ENCODE assay signal across 8 mouse cellular contexts in the genomic region with DNA sequence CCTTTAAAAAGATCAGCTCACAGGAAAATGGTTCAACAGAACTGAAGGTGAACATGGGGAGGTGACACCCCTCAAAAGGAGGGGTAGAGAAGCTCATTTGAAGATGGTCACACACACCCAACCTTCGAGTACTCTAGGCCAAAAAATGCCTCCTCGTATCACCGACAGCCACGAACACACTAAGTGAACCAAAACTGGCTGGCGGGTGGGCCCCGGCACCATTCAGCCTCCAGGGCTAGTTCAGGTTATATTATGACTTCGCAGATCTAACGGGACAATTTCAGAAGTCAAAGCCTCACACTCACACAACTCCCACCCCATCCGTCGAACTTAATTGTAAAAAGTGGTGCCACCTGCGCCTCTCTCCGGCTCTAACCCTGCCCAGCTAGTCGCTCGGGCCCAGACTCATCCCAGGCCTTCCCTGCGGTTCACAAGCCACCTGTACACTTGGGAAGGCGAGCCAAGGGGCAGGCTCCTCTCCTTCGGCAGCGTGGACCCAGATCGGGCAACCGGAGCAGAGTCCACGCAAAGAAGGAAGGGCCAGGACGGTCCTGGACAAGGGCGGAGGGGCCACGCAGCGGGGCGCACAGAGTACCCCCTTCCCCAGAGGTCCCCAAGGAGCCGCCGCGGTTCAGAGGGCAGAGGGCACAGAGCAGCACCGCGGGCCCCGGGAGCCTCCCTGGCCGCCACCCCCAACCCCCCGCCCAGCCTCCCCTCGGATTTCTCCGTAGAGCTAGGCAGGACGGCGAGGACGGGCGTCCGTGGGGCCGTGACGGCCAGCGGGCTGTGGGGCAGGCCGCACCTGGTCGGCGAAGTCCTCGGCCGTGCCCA. TPM values are rescaled to one million over a fixed set of nuclear protein-coding genes. Genes with fewer than 3 reads are reported as not detected.
DNase-seq lines count a peak whose midpoint lies in the region; ATAC-seq and TF ChIP-seq lines count a peak whose summit lies in the region.

No protein-coding gene starts in this region.

- H3K4me3 ChIP-seq in CH12.LX (replicated peaks in 1 of 3; ENCODE audit: low read depth in 2 of 3, low read length in 2 of 3, poor library complexity in 1 of 3): peak overlapping the region; percentile 83 to 94 (median 94)
- H3K4me3 ChIP-seq in embryonic facial prominence, embryonic 11.5 days (ENCODE audit: low read depth, low read length): peak overlapping the region; percentile 76
- H3K4me3 ChIP-seq in hindbrain, embryonic 13.5 days: peak overlapping the region; percentile 96
- H3K4me3 ChIP-seq in liver, embryonic 11.5 days (ENCODE audit: low read depth, low read length): peak overlapping the region; percentile 85
- peak overlapping the region; percentile 89 for H3K4me3 ChIP-seq in neural tube, embryonic 15.5 days (replicated peaks)

- peak overlapping the region; percentile 89; the same call in 1 of the 2 replicates for H3K4me2 ChIP-seq in CH12.LX (ENCODE audit: insufficient read depth, low read depth, poor library complexity, severe bottlenecking)
- peak overlapping the region; percentile 72 for H3K4me2 ChIP-seq in embryonic facial prominence, embryonic 11.5 days (ENCODE audit: low read depth, low read length)
- H3K4me2 ChIP-seq in hindbrain, embryonic 13.5 days: peak overlapping the region; percentile 89
- H3K4me2 ChIP-seq in liver, embryonic 11.5 days: peak overlapping the region; percentile 75
- peak overlapping the region; percentile 79 for H3K4me2 ChIP-seq in neural tube, embryonic 15.5 days

- H3K27me3 ChIP-seq in CH12.LX (replicated peaks): no peaks in the 10 kb centered on the region
- H3K27me3 ChIP-seq in embryonic facial prominence, embryonic 11.5 days (ENCODE audit: control insufficient read depth, insufficient read depth, low read length): no peaks in the 10 kb centered on the region
- no peaks in the 10 kb centered on the region for H3K27me3 ChIP-seq in hindbrain, embryonic 13.5 days
- no peaks in the 10 kb centered on the region for H3K27me3 ChIP-seq in liver, embryonic 11.5 days (replicated peaks; ENCODE audit: control insufficient read depth, insufficient read depth, low read length)
- no peaks in the 10 kb centered on the region for H3K27me3 ChIP-seq in neural tube, embryonic 15.5 days (replicated peaks)

- TF ChIP-seq EP300 in CH12.LX (IDR thresholded peaks at IDR 0.05; ENCODE audit: low read length): no peak

- no peak for TF ChIP-seq POLR2A in CH12.LX (IDR thresholded peaks at IDR 0.05; ENCODE audit: low read depth, low read length)

- 3% methylated on average over 32 of the region's 49 CpGs for WGBS in embryonic facial prominence, embryonic 11.5 days
- 4% methylated on average over 44 of the region's 49 CpGs for WGBS in hindbrain, embryonic 13.5 days
- 2% methylated on average over 49 of the region's 49 CpGs for WGBS in liver, embryonic 11.5 days
- 2% methylated on average over 47 of the region's 49 CpGs for WGBS in neural tube, embryonic 15.5 days

- H3K9ac ChIP-seq in CH12.LX (ENCODE audit: insufficient read depth, low read depth): peak overlapping the region; percentile 96
- peak overlapping the region; percentile 99 for H3K9ac ChIP-seq in embryonic facial prominence, embryonic 11.5 days (replicated peaks; ENCODE audit: low read length)
- peak overlapping the region; percentile 97 for H3K9ac ChIP-seq in hindbrain, embryonic 13.5 days
- H3K9ac ChIP-seq in liver, embryonic 11.5 days (ENCODE audit: low read depth, low read length): peak overlapping the region; percentile 98
- H3K9ac ChIP-seq in neural tube, embryonic 15.5 days (replicated peaks): peak overlapping the region; percentile 98

- peak; percentile 34 for DNase-seq in embryo, embryonic 10.5 days (ENCODE audit: low spot score)
- DNase-seq in embryo, embryonic 11 days: no peak
- no peak for DNase-seq in CH12.LX (ENCODE audit: extremely low read depth)
- DNase-seq in embryonic facial prominence, embryonic 11.5 days (ENCODE audit: low spot score): peak; percentile 12
- DNase-seq in liver, embryonic 11.5 days (ENCODE audit: low spot score): peak; percentile 56
- no peak for DNase-seq in adrenal gland, adult 8-10 months

- H3K9me3 ChIP-seq in CH12.LX (replicated peaks; ENCODE audit: low read length): no peaks in the 10 kb centered on the region
- H3K9me3 ChIP-seq in embryonic facial prominence, embryonic 11.5 days (replicated peaks; ENCODE audit: control insufficient read depth, low read length): no peaks in the 10 kb centered on the region
- H3K9me3 ChIP-seq in hindbrain, embryonic 13.5 days: no peaks in the 10 kb centered on the region
- H3K9me3 ChIP-seq in liver, embryonic 11.5 days (ENCODE audit: control insufficient read depth, low read length): no peaks in the 10 kb centered on the region
- no peaks in the 10 kb centered on the region for H3K9me3 ChIP-seq in neural tube, embryonic 15.5 days (replicated peaks)

- H3K36me3 ChIP-seq in CH12.LX (replicated peaks in 1 of 2; ENCODE audit: control insufficient read depth in 1 of 2, insufficient read depth in 1 of 2, low read length in 1 of 2): peaks cover 22 to 40% of the 10 kb centered on the region in 2 experiments
- no peaks in the 10 kb centered on the region; the same call in 1 of the 2 replicates for H3K36me3 ChIP-seq in embryonic facial prominence, embryonic 11.5 days (replicated peaks; ENCODE audit: control insufficient read depth, insufficient read depth, low read depth, low read length)
- H3K36me3 ChIP-seq in hindbrain, embryonic 13.5 days: peaks cover 32% of the 10 kb centered on the region
- H3K36me3 ChIP-seq in liver, embryonic 11.5 days (ENCODE audit: control insufficient read depth, insufficient read depth, low read length): peaks cover 32% of the 10 kb centered on the region
- peaks cover 21% of the 10 kb centered on the region for H3K36me3 ChIP-seq in neural tube, embryonic 15.5 days

- dilution Hi-C loops in CH12.LX (cut with MboI; ENCODE audit: extremely low pct_ligation_motif_present, extremely low pct_unique_long_range_greater_than_20kb, low sequenced_read_pairs): no loop called here

- peaks cover 22 to 73% of the 10 kb centered on the region in 2 experiments for H3K4me1 ChIP-seq in CH12.LX (ENCODE audit: control insufficient read depth in 1 of 2, insufficient read depth in 2 of 2)
- no peaks in the 10 kb centered on the region; the same call in 1 of the 2 replicates for H3K4me1 ChIP-seq in embryonic facial prominence, embryonic 11.5 days (ENCODE audit: control insufficient read depth, insufficient read depth, low read length)
- peaks cover 33% of the 10 kb centered on the region for H3K4me1 ChIP-seq in hindbrain, embryonic 13.5 days (replicated peaks)
- H3K4me1 ChIP-seq in liver, embryonic 11.5 days (replicated peaks; ENCODE audit: control insufficient read depth, insufficient read depth, low read length): peaks cover 38% of the 10 kb centered on the region
- H3K4me1 ChIP-seq in neural tube, embryonic 15.5 days: peaks cover 39% of the 10 kb centered on the region

- TF ChIP-seq RAD21 in CH12.LX (IDR thresholded peaks at IDR 0.05; ENCODE audit: low read depth, low read length): no peak

- no peak for TF ChIP-seq CTCF in CH12.LX (conservative IDR thresholded peaks at IDR 0.05 in 1 of 2, IDR thresholded peaks at IDR 0.05 in 1 of 2; ENCODE audit: low read depth in 2 of 2, low read length in 2 of 2)

- no peak; the same call in 1 of the 2 replicates for ATAC-seq in embryonic facial prominence, embryonic 11.5 days (replicated peaks; ENCODE audit: insufficient number of reproducible peaks, low FRiP score, low TSS enrichment, low read depth)
- ATAC-seq in hindbrain, embryonic 13.5 days (ENCODE audit: low FRiP score): no peak; the same call in 1 of the 2 replicates
- peak; percentile 27 for ATAC-seq in liver, embryonic 11.5 days (replicated peaks; ENCODE audit: low FRiP score)
- ATAC-seq in neural tube, embryonic 15.5 days (ENCODE audit: low FRiP score): peak; percentile 56

- in situ Hi-C loops in CH12.LX (cut with MboI; ENCODE audit: low pct_ligation_motif_present, low pct_unique_long_range_greater_than_20kb, low sequenced_read_pairs): no loop called here

- peak overlapping the region; percentile 61 for H3K27ac ChIP-seq in CH12.LX (ENCODE audit: insufficient read depth, low read depth)
- H3K27ac ChIP-seq in embryonic facial prominence, embryonic 11.5 days (replicated peaks; ENCODE audit: low read depth, low read length): peak overlapping the region; percentile 54
- peak overlapping the region; percentile 88 for H3K27ac ChIP-seq in hindbrain, embryonic 13.5 days
- H3K27ac ChIP-seq in liver, embryonic 11.5 days (ENCODE audit: low read depth, low read length): peak overlapping the region; percentile 82
- peak overlapping the region; percentile 80 for H3K27ac ChIP-seq in neural tube, embryonic 15.5 days (replicated peaks)

- peaks cover 51% of the 10 kb centered on the region for H3K79me2 ChIP-seq in CH12.LX (replicated peaks; ENCODE audit: control insufficient read depth, extremely low read depth, insufficient read depth, poor library complexity, severe bottlenecking)

RNA-seq across cellular contexts. Expression of a gene that starts 1.0 kb away (rescaled TPM):
- total RNA-seq in CH12.LX (2012; rRNA removed): 140 and 168 TPM in 2 replicates
- total RNA-seq in CH12.LX (2014; rRNA removed): 99.2 and 109 TPM in 2 replicates
- polyA plus RNA-seq in CH12.LX (2012; ENCODE audit: insufficient read length, low read depth): 143 and 161 TPM in 2 replicates
- 162 and 165 TPM in 2 replicates for polyA plus RNA-seq in embryonic facial prominence, embryonic 11.5 days (2014; fragmentation: Nextera tagmentation; extraction: Ambion mirVana)
- 113 and 114 TPM in 2 replicates for polyA plus RNA-seq in hindbrain, embryonic 13.5 days (2015; fragmentation: Nextera tagmentation; extraction: Ambion mirVana)
- 183 and 193 TPM in 2 replicates for polyA plus RNA-seq in liver, embryonic 11.5 days (2014; fragmentation: Nextera tagmentation; extraction: Ambion mirVana)
- 110 and 126 TPM in 2 replicates for polyA plus RNA-seq in neural tube, embryonic 15.5 days (2015; fragmentation: Nextera tagmentation; extraction: Ambion mirVana)
- total RNA-seq in adrenal gland, adult 8-10 months (2022): 100 to 1,000 TPM; 161 to 218 (median 182) TPM

RNA-seq across cellular contexts. Expression of a gene that starts 1.2 kb away (rescaled TPM):
- 0.08 and 0.13 TPM in 2 replicates for total RNA-seq in CH12.LX (2012; rRNA removed)
- 0.19 TPM in 1 of 2 replicates, not detected in the other for total RNA-seq in CH12.LX (2014; rRNA removed)
- polyA plus RNA-seq in CH12.LX (2012; ENCODE audit: insufficient read length, low read depth): 0.29 and 0.33 TPM in 2 replicates
- 0.28 TPM in 1 of 2 replicates, not detected in the other for polyA plus RNA-seq in embryonic facial prominence, embryonic 11.5 days (2014; fragmentation: Nextera tagmentation; extraction: Ambion mirVana)
- polyA plus RNA-seq in hindbrain, embryonic 13.5 days (2015; fragmentation: Nextera tagmentation; extraction: Ambion mirVana): 0.10 and 0.14 TPM in 2 replicates
- polyA plus RNA-seq in liver, embryonic 11.5 days (2014; fragmentation: Nextera tagmentation; extraction: Ambion mirVana): 0.10 and 0.16 TPM in 2 replicates
- 0.13 and 0.61 TPM in 2 replicates for polyA plus RNA-seq in neural tube, embryonic 15.5 days (2015; fragmentation: Nextera tagmentation; extraction: Ambion mirVana)
- total RNA-seq in adrenal gland, adult 8-10 months (2022): under 1 TPM in 2 of 4 experiments, not detected in 2; 0.75 to 0.77 TPM

RNA-seq across cellular contexts. Expression of a gene that starts 16.4 kb away (rescaled TPM):
- total RNA-seq in CH12.LX (2012; rRNA removed): 58.7 and 64.6 TPM in 2 replicates
- total RNA-seq in CH12.LX (2014; rRNA removed): 43.4 and 48.1 TPM in 2 replicates
- polyA plus RNA-seq in CH12.LX (2012; ENCODE audit: insufficient read length, low read depth): 83.9 and 86.9 TPM in 2 replicates
- polyA plus RNA-seq in embryonic facial prominence, embryonic 11.5 days (2014; fragmentation: Nextera tagmentation; extraction: Ambion mirVana): 49.8 and 51.0 TPM in 2 replicates
- 77.4 and 85.5 TPM in 2 replicates for polyA plus RNA-seq in hindbrain, embryonic 13.5 days (2015; fragmentation: Nextera tagmentation; extraction: Ambion mirVana)
- 56.5 and 58.3 TPM in 2 replicates for polyA plus RNA-seq in liver, embryonic 11.5 days (2014; fragmentation: Nextera tagmentation; extraction: Ambion mirVana)
- polyA plus RNA-seq in neural tube, embryonic 15.5 days (2015; fragmentation: Nextera tagmentation; extraction: Ambion mirVana): 89.2 and 97.5 TPM in 2 replicates
- 100 to 1,000 TPM; 128 to 137 (median 135) TPM for total RNA-seq in adrenal gland, adult 8-10 months (2022)

RNA-seq across cellular contexts. Expression of a gene that starts 16.5 kb away (rescaled TPM):
- total RNA-seq in CH12.LX (2012; rRNA removed) (28.7 and 36.9 TPM in 2 replicates), CH12.LX (2014; rRNA removed) (39.9 and 43.9 TPM in 2 replicates)
- polyA plus RNA-seq in CH12.LX (2012; ENCODE audit: insufficient read length, low read depth): 74.5 and 77.1 TPM in 2 replicates
- polyA plus RNA-seq in embryonic facial prominence, embryonic 11.5 days (2014; fragmentation: Nextera tagmentation; extraction: Ambion mirVana): 43.7 and 45.3 TPM in 2 replicates
- 55.7 and 56.0 TPM in 2 replicates for polyA plus RNA-seq in hindbrain, embryonic 13.5 days (2015; fragmentation: Nextera tagmentation; extraction: Ambion mirVana)
- polyA plus RNA-seq in liver, embryonic 11.5 days (2014; fragmentation: Nextera tagmentation; extraction: Ambion mirVana): 61.5 and 64.7 TPM in 2 replicates
- polyA plus RNA-seq in neural tube, embryonic 15.5 days (2015; fragmentation: Nextera tagmentation; extraction: Ambion mirVana): 56.6 and 58.4 TPM in 2 replicates
- 10 to 100 TPM; 43.1 to 55.8 (median 52.2) TPM for total RNA-seq in adrenal gland, adult 8-10 months (2022)

RNA-seq across cellular contexts. Expression of a gene that starts 22.1 kb away (rescaled TPM):
- total RNA-seq in CH12.LX (2012; rRNA removed) (3,395 and 3,529 TPM in 2 replicates), CH12.LX (2014; rRNA removed) (3,077 and 3,396 TPM in 2 replicates)
- 1,126 and 1,142 TPM in 2 replicates for polyA plus RNA-seq in CH12.LX (2012; ENCODE audit: insufficient read length, low read depth)
- polyA plus RNA-seq in embryonic facial prominence, embryonic 11.5 days (2014; fragmentation: Nextera tagmentation; extraction: Ambion mirVana): 719 and 720 TPM in 2 replicates
- 506 and 509 TPM in 2 replicates for polyA plus RNA-seq in hindbrain, embryonic 13.5 days (2015; fragmentation: Nextera tagmentation; extraction: Ambion mirVana)
- 874 and 991 TPM in 2 replicates for polyA plus RNA-seq in liver, embryonic 11.5 days (2014; fragmentation: Nextera tagmentation; extraction: Ambion mirVana)
- 385 and 446 TPM in 2 replicates for polyA plus RNA-seq in neural tube, embryonic 15.5 days (2015; fragmentation: Nextera tagmentation; extraction: Ambion mirVana)
- 100 to 1,000 TPM; 424 to 496 (median 462) TPM for total RNA-seq in adrenal gland, adult 8-10 months (2022)

Comparison
In these comparisons a context has a peak if more than half of its experiments do, and no peak if none do; other contexts are left out.
1. DNase-seq: peak in embryo, embryonic 10.5 days (single experiment), embryonic facial prominence, embryonic 11.5 days (single experiment) and liver, embryonic 11.5 days (single experiment); none in embryo, embryonic 11 days (single experiment), CH12.LX (single experiment) and adrenal gland, adult 8-10 months (single experiment).
2. ATAC-seq: peak in liver, embryonic 11.5 days (single experiment) and neural tube, embryonic 15.5 days (single experiment); none in embryonic facial prominence, embryonic 11.5 days (single experiment) and hindbrain, embryonic 13.5 days (single experiment).
3. Peak in every context shown above with its lines, with median percentiles within 50 percentile points of each other: H3K27ac ChIP-seq, H3K4me2 ChIP-seq, H3K4me3 ChIP-seq and H3K9ac ChIP-seq.